Mouse (Mus musculus): ENCODE results near the gene Psenen.

Psenen gene

GRCm38 (mm10) chr7:30515003-30515760 is 48.2 kb downstream of the Psenen start:
- DNase-seq (ENCODE audit: low spot score), result no peak
